Mouse (Mus musculus): ENCODE results near the gene Kdm4a.

- TF ChIP-seq CTCF (IDR thresholded peaks at IDR 0.05) (no peak), EP300 (IDR thresholded peaks at IDR 0.05; ENCODE audit: insufficient read depth, low read depth, low read length) (no peak), POLR2A (IDR thresholded peaks at IDR 0.05; ENCODE audit: insufficient read depth, low read depth, low read length) (no peak)
Observed at GRCm38 (mm10) chr4:118137857-118138256, 42.0 kb downstream of the Kdm4a start.

Measured in heart, adult 2 months (tissue).